Mouse (Mus musculus): ENCODE results near the gene Adra1b. TPM values are rescaled to one million over a fixed set of nuclear protein-coding genes. Genes with fewer than 3 reads are reported as not detected.
A peak's percentile ranks its signal among the peaks of the same experiment; 100 is the strongest.

The Adra1b gene
- polyA plus RNA-seq, 1 experiment from 2014 or later, result 1.9 TPM

DNA sequence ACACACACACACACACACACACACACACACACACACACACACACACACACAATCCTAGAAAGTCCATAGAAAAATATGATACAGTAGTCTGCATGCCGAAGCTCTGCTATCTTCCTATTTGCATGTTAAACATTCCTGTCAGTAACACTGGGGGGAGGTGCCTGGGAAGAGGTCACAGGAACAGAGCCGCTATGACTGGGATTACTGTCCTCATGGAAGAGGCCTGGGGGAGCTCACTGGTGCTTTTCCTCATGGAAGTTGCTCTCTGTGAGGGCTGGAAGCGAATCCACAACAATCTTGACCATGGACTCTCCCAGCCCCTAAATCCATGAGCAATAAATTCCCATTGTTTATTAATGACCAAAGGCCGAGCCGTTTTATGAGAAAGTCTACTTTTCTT lies 77.7 kb downstream of the Adra1b start:
- H3K9me3 ChIP-seq (ENCODE audit: low read depth, low read length), result no peaks in the 10 kb centered on the region
- no peak overlapping the region for H3K27ac ChIP-seq (ENCODE audit: low read depth)
- no peaks in the 10 kb centered on the region for H3K27me3 ChIP-seq (ENCODE audit: insufficient read depth, low read length)
- H3K9ac ChIP-seq, result no peak overlapping the region
- DNase-seq (peak; percentile 48), ATAC-seq (ENCODE audit: insufficient read depth) (no peak)
- H3K4me1 ChIP-seq (ENCODE audit: insufficient read depth), result no peaks in the 10 kb centered on the region
- 44% methylated on average over 5 of the region's 5 CpGs for WGBS
- TF ChIP-seq CTCF (IDR thresholded peaks at IDR 0.05; ENCODE audit: low read depth), result no peak
- no peak overlapping the region for H3K4me3 ChIP-seq (ENCODE audit: low read depth, low read length)
- no peak overlapping the region for H3K4me2 ChIP-seq
- no peaks in the 10 kb centered on the region for H3K36me3 ChIP-seq (ENCODE audit: insufficient read depth)

DNA sequence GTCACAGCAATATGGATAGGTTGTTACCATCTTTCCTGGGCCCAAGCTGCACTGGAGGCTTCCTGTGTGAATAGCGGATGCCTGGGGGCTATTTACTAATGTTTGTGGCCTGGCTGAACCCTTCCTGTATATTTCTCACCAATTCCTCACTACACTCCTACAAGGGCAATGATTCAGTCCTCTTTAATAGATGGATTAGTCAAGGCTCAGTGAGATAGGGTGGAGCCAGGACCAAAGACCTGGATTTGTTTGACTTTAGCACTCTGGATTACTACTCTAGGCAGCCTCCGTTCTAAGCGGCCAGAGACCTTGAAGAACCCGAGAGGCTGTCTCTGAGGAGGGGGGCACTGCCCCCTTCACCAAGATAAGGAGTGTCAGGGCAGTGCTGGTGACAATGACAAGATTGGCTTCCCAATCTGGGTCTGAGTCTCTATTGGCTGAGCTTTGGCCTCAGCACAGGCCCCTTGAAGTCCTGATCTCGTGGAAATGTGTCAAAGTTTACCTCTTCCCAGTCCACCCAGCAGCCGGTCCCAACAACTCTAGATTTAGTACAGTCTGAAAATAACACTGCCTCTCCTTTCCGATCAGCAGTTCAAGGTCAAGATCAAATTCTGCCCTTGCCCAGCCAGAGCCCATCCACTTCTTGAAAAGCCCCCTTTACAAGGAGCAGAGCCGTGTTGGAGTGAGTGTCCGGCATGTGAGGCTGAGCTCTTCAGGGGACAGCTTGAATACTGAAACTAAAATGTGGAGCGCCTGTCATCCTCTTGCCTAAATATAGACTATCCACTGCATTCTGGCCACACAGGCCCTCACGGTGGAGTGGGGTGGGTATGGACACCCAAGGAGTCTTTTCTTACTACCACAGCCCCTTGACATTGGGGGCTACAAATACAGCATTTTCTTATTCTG lies 80.2 kb downstream of the Adra1b start:
- WGBS, result 45% methylated on average over 11 of the region's 11 CpGs
- Histone ChIP-seq H3K27me3 (ENCODE audit: insufficient read depth, low read length) (no peaks in the 10 kb centered on the region), H3K9ac (no peak overlapping the region), H3K36me3 (ENCODE audit: insufficient read depth) (no peaks in the 10 kb centered on the region), H3K4me2 (no peak overlapping the region), H3K27ac (ENCODE audit: low read depth) (no peak overlapping the region), H3K9me3 (ENCODE audit: low read depth, low read length) (no peaks in the 10 kb centered on the region), H3K4me1 (ENCODE audit: insufficient read depth) (no peaks in the 10 kb centered on the region), H3K4me3 (ENCODE audit: low read depth, low read length) (no peak overlapping the region)
- TF ChIP-seq CTCF (IDR thresholded peaks at IDR 0.05; ENCODE audit: low read depth), result no peak
- DNase-seq, result no peak
- peak; percentile 35; the same call in 1 of the 2 replicates for ATAC-seq (ENCODE audit: insufficient read depth)

DNA sequence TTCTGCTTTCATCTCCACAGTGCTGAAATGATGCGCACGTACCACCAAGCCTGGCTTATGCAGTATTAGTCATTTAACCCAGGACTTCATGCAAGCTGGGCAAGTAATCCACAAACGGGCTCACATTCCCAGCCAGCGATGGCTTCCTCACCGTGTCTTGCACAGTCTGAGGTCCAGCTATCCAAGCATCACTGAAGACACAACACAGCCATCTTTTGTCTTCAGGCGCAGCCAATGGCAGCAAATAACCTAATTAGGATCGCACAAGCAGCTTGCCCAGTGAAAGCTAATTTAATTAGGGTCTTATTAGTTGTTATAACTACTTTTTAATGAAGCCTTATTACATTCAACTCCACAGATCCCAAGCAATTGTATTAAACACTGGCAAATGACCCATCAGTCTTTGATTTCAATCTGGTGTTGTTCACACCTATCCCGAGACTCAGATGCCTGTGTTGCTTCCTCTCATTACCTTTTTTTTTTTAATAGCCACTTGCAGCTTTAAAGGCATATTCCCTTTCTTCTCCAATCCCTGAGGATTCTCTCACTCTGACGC lies 83.6 kb downstream of the Adra1b start:
- Histone ChIP-seq H3K36me3 (ENCODE audit: insufficient read depth) (no peaks in the 10 kb centered on the region), H3K4me3 (ENCODE audit: low read depth, low read length) (no peak overlapping the region), H3K4me1 (ENCODE audit: insufficient read depth) (no peaks in the 10 kb centered on the region), H3K27me3 (ENCODE audit: insufficient read depth, low read length) (no peaks in the 10 kb centered on the region), H3K4me2 (no peak overlapping the region), H3K27ac (ENCODE audit: low read depth) (no peak overlapping the region), H3K9me3 (ENCODE audit: low read depth, low read length) (no peaks in the 10 kb centered on the region), H3K9ac (no peak overlapping the region)
- TF ChIP-seq CTCF (IDR thresholded peaks at IDR 0.05; ENCODE audit: low read depth), result no peak
- DNase-seq (no peak), ATAC-seq (ENCODE audit: insufficient read depth) (no peak)
- WGBS, result 77% methylated on average over 9 of the region's 9 CpGs

DNA sequence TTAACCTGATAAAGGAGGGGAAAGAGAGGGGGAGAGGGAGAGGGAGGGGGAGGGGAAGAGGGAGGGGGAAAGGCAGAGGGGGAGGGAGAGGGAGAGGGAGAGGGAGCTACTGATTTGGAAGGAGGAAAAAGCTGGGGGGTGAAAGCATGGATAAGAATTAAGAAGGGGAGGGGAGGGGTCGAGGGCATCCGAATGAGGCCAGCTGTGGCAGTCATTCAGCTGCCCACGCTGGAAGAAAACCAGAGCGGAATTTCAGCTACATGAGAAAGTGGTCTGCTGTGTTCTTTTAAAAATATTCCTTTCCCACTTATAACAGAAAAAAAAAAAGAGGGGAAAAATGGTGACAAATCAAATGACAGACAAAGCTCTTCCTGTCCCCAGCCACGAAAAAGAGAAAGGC lies 88.5 kb downstream of the Adra1b start:
- Histone ChIP-seq H3K36me3 (ENCODE audit: insufficient read depth) (no peaks in the 10 kb centered on the region), H3K4me3 (ENCODE audit: low read depth, low read length) (no peak overlapping the region), H3K9me3 (ENCODE audit: low read depth, low read length) (no peaks in the 10 kb centered on the region), H3K27me3 (ENCODE audit: insufficient read depth, low read length) (no peaks in the 10 kb centered on the region), H3K4me1 (ENCODE audit: insufficient read depth) (no peaks in the 10 kb centered on the region), H3K9ac (no peak overlapping the region), H3K27ac (ENCODE audit: low read depth) (no peak overlapping the region), H3K4me2 (no peak overlapping the region)
- WGBS, result 59% methylated on average over 5 of the region's 5 CpGs
- no peak for ATAC-seq (ENCODE audit: insufficient read depth)
- DNase-seq, result no peak
- no peak for TF ChIP-seq CTCF (IDR thresholded peaks at IDR 0.05; ENCODE audit: low read depth)

DNA sequence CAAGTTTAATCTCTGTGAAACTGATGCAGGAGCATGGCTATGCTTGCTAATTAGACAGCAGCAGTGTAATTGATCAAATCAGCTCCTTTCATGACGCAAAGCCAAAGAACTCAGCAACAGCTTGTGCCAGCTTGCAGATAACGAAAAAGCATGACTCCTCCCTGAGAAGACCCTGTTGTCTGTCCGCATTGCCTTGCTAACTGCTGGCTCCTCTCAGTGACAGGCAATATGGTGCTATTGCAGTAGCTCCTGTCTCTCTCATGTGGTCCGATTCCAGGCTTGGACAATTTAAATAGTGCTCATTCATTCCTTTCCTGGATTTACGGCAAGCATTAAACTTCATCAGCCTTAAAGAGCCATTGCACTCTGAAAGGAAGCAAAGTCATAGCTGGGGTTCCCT lies 93.3 kb downstream of the Adra1b start:
- no peaks in the 10 kb centered on the region for H3K9me3 ChIP-seq (ENCODE audit: low read depth, low read length)
- H3K27ac ChIP-seq (ENCODE audit: low read depth), result no peak overlapping the region
- ATAC-seq (ENCODE audit: insufficient read depth) (no peak), DNase-seq (peak; percentile 55)
- no peak for TF ChIP-seq CTCF (IDR thresholded peaks at IDR 0.05; ENCODE audit: low read depth)
- H3K27me3 ChIP-seq (ENCODE audit: insufficient read depth, low read length), result no peaks in the 10 kb centered on the region
- no peak overlapping the region for H3K9ac ChIP-seq
- no peaks in the 10 kb centered on the region for H3K4me1 ChIP-seq (ENCODE audit: insufficient read depth)
- 57% methylated on average over 5 of the region's 5 CpGs for WGBS
- H3K36me3 ChIP-seq (ENCODE audit: insufficient read depth), result no peaks in the 10 kb centered on the region
- H3K4me2 ChIP-seq, result no peak overlapping the region
- no peak overlapping the region for H3K4me3 ChIP-seq (ENCODE audit: low read depth, low read length)

DNA sequence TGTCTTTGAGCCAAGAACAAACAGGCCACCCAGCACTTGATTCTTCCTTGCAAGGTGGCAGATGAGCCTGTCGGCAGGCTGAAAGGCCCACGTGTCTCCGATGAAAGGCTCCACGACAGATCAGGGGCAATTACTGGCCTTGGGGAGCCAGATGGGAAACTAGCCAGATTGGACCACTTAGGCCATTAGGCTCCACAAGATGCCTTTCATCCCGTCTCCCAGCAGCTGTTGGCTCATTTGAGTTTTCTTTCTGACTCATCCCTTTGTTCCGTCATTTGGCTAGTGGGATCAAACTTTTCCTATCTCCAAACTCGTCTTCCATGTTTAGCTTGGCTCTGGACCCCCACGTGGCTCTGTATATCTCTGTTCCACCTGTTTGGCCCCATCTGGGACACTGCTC lies 105.0 kb downstream of the Adra1b start:
- H3K4me3 ChIP-seq (ENCODE audit: low read depth, low read length), result no peak overlapping the region
- DNase-seq, result no peak
- no peaks in the 10 kb centered on the region for H3K36me3 ChIP-seq (ENCODE audit: insufficient read depth)
- H3K4me1 ChIP-seq (ENCODE audit: insufficient read depth), result no peaks in the 10 kb centered on the region
- no peak for ATAC-seq (ENCODE audit: insufficient read depth)
- WGBS, result 55% methylated on average over 8 of the region's 8 CpGs
- H3K9me3 ChIP-seq (ENCODE audit: low read depth, low read length), result no peaks in the 10 kb centered on the region
- TF ChIP-seq CTCF (IDR thresholded peaks at IDR 0.05; ENCODE audit: low read depth), result no peak
- no peak overlapping the region for H3K4me2 ChIP-seq
- no peak overlapping the region for H3K27ac ChIP-seq (ENCODE audit: low read depth)
- H3K9ac ChIP-seq, result no peak overlapping the region
- H3K27me3 ChIP-seq (ENCODE audit: insufficient read depth, low read length), result no peaks in the 10 kb centered on the region

DNA sequence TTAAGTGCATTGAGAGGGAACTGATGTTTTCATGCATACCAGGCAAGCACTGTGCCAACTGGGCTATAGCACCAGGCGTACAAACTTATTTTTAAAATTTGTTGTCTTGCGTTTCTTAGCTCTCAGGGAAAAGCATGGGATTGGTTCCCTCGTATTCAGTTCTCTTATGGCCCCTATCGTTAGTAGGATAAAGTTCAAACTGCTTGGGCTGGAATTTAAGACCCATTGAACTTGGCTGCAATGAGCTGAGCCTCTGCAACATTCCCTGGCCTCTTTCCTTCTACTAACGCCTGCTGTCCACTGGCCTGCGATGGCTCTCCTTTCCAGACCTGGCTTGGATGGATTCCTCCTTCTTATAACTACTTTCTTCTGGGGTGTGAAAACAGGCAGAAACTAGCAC lies 110.6 kb downstream of the Adra1b start:
- Histone ChIP-seq H3K4me3 (ENCODE audit: low read depth, low read length) (no peak overlapping the region), H3K9ac (no peak overlapping the region), H3K9me3 (ENCODE audit: low read depth, low read length) (no peaks in the 10 kb centered on the region), H3K36me3 (ENCODE audit: insufficient read depth) (no peaks in the 10 kb centered on the region), H3K27ac (ENCODE audit: low read depth) (no peak overlapping the region), H3K4me2 (no peak overlapping the region), H3K27me3 (ENCODE audit: insufficient read depth, low read length) (no peaks in the 10 kb centered on the region), H3K4me1 (ENCODE audit: insufficient read depth) (no peaks in the 10 kb centered on the region)
- 76% methylated on average over 6 of the region's 6 CpGs for WGBS
- no peak for TF ChIP-seq CTCF (IDR thresholded peaks at IDR 0.05; ENCODE audit: low read depth)
- ATAC-seq (ENCODE audit: insufficient read depth) (no peak), DNase-seq (no peak)

Data from lung, embryonic 14.5 days (tissue).